Mouse (Mus musculus): Measurements from ENCODE around the gene Rbpjl.

DNA sequence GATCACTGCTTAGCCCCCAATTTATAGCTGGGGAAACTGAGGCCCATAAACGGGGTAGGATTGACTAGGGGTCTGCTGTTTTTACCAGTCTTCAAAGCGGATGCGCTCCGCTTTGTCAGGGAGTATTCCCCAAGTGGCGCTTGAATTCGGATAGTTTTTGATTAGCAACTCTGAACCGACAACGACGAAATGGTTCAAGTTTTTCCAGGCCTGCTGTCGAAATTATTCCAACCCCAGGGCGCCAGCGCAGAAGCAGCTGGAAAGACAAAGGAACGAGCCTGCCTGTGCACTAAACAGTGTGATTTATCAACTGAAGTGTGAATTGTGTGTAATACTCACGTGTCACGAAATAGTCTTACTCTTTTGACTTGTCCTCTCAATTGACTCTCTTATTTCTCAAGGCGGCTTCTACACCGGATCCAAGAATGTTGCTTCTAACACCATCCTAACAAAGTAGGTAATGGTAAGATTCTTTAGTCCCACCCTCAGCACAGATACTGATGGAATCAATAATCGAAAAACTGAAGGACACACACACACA, 40.6 kb downstream of the Rbpjl start, which contains the start of gene Sdc4:
- TF ChIP-seq MAFK (IDR thresholded peaks at IDR 0.05; ENCODE audit: insufficient read depth, low read depth, low read length) (no peak), ZC3H11A (IDR thresholded peaks at IDR 0.05; ENCODE audit: borderline replicate concordance, low read depth, low read length) (no peak), CHD2 (IDR thresholded peaks at IDR 0.05; ENCODE audit: low read depth, low read length) (no peak)
